Mouse (Mus musculus) liver, embryonic 13.5 days (tissue): ENCODE measurements at regions not wholly inside any gene's neighbourhood (a gene's known extent, or its start where the extent isn't known, plus 50 kb on each side); places are given as distances from the start of the nearest gene placed in this dataset.

Experiments used
- ATAC-seq: fragments of 200-750 bp; cut with Nextera tagmentation; 2 replicates; pipeline ENCODE4 v1.8.0; 2017; ENCODE audit warnings: low read depth, mild to moderate bottlenecking, moderate number of reproducible peaks, moderate library complexity
- DNase-seq: peaks from one replicate; pipeline ENCODE4 v3.0.0; 2022
- H3K27ac ChIP-seq: fragments of 300-500 bp; sonication (generic); 2 replicates; pipeline ENCODE4 v1.5.1; 2015; ENCODE audit warnings: moderate library complexity, mild to moderate bottlenecking, inconsistent platforms
- H3K27me3 ChIP-seq: fragments of 300-500 bp; sonication (generic); 2 replicates; pipeline ENCODE4 v1.6.1; 2015; ENCODE audit warnings: mild to moderate bottlenecking, inconsistent platforms
- H3K36me3 ChIP-seq: fragments of 300-500 bp; sonication (generic); 2 replicates; pipeline ENCODE4 v1.6.1; 2015; ENCODE audit warnings: mild to moderate bottlenecking, inconsistent platforms
- H3K4me1 ChIP-seq: fragments of 300-500 bp; sonication (generic); replicated peaks from 2 replicates; pipeline ENCODE4 v1.6.1; 2015; ENCODE audit warnings: inconsistent platforms
- H3K4me2 ChIP-seq: fragments of 300-500 bp; sonication (generic); 2 replicates; pipeline ENCODE4 v1.6.1; 2015; ENCODE audit warnings: inconsistent platforms, mild to moderate bottlenecking, moderate library complexity
- H3K4me3 ChIP-seq: fragments of 300-500 bp; sonication (generic); replicated peaks from 2 replicates; pipeline ENCODE4 v1.5.1; 2015; ENCODE audit warnings: mild to moderate bottlenecking, inconsistent platforms
- H3K9ac ChIP-seq: fragments of 300-500 bp; sonication (generic); 2 replicates; pipeline ENCODE4 v1.6.1; 2015; ENCODE audit warnings: mild to moderate bottlenecking, inconsistent platforms
- H3K9me3 ChIP-seq: fragments of 300-500 bp; sonication (generic); replicated peaks from 2 replicates; pipeline ENCODE4 v1.6.1; 2016; ENCODE audit warnings: inconsistent platforms
- WGBS: fragments of 180-500 bp; shearing (Covaris S2); methylation state at CpG from one replicate; pipeline ENCODE4 v1.1.7; 2015; ENCODE audit not compliant: insufficient replicate concordance; 5-methylcytosine and 5-hydroxymethylcytosine counted together

GRCm38 (mm10) chr12:110207246-110207852, 71.5 kb upstream of the Dio3 start:
- Histone ChIP-seq H3K4me3 (no peak overlapping the region), H3K4me1 (peaks cover 15% of the 10 kb centered on the region), H3K36me3 (no peaks in the 10 kb centered on the region), H3K27ac (no peak overlapping the region), H3K9me3 (no peaks in the 10 kb centered on the region), H3K9ac (no peak overlapping the region), H3K27me3 (no peaks in the 10 kb centered on the region), H3K4me2 (no peak overlapping the region)
- 46% methylated on average over 9 of the region's 9 CpGs for WGBS
- DNase-seq: no peak
- no peak for ATAC-seq

GRCm38 (mm10) chr12:110212716-110213115, 66.2 kb upstream of the Dio3 start:
- DNase-seq: no peak
- no peak for ATAC-seq
- WGBS: 49% methylated on average over 4 of the region's 4 CpGs
- Histone ChIP-seq H3K9me3 (no peaks in the 10 kb centered on the region), H3K4me1 (no peaks in the 10 kb centered on the region), H3K27me3 (no peaks in the 10 kb centered on the region), H3K36me3 (no peaks in the 10 kb centered on the region), H3K9ac (no peak overlapping the region), H3K27ac (no peak overlapping the region), H3K4me2 (no peak overlapping the region), H3K4me3 (no peak overlapping the region)

- no peaks in the 10 kb centered on the region for H3K9me3 ChIP-seq
- no peak for DNase-seq
- 24% methylated on average over 8 of the region's 8 CpGs for WGBS
Observed at GRCm38 (mm10) chr12:110214833-110215232, 64.0 kb upstream of the Dio3 start.

GRCm38 (mm10) chr12:110215311-110215710, 63.6 kb upstream of the Dio3 start:
- ATAC-seq: no peak
- DNase-seq: no peak
- H3K27ac ChIP-seq: no peak overlapping the region

More at GRCm38 (mm10) chr12:110214833-110215232, 64.0 kb upstream of the Dio3 start:
- Histone ChIP-seq H3K4me1 (no peaks in the 10 kb centered on the region), H3K27ac (no peak overlapping the region), H3K36me3 (no peaks in the 10 kb centered on the region), H3K4me2 (no peak overlapping the region), H3K4me3 (no peak overlapping the region), H3K9ac (no peak overlapping the region), H3K27me3 (no peaks in the 10 kb centered on the region)
- ATAC-seq: no peak

GRCm38 (mm10) chr12:110219750-110220149, 59.1 kb upstream of the Dio3 start:
- peak overlapping the region; percentile 77 for H3K27ac ChIP-seq

More at GRCm38 (mm10) chr12:110215311-110215710, 63.6 kb upstream of the Dio3 start:
- no peak overlapping the region for H3K4me2 ChIP-seq
- H3K27me3 ChIP-seq: no peaks in the 10 kb centered on the region
- no peak overlapping the region for H3K4me3 ChIP-seq
- no peak overlapping the region for H3K9ac ChIP-seq
- 0 out of 2 replicates have a peak, but pooled peaks cover 2% of the 10 kb centered on the region for H3K4me1 ChIP-seq
- H3K36me3 ChIP-seq: no peaks in the 10 kb centered on the region
- WGBS: 53% methylated on average over 6 of the region's 6 CpGs
- H3K9me3 ChIP-seq: no peaks in the 10 kb centered on the region

GRCm38 (mm10) chr12:110220516-110220915, 58.4 kb upstream of the Dio3 start:
- no peaks in the 10 kb centered on the region for H3K9me3 ChIP-seq
- H3K4me2 ChIP-seq: 0 out of 2 replicates have a peak overlapping the region, but pooled peaks have one; percentile 24
- no peak overlapping the region for H3K9ac ChIP-seq
- no peak for DNase-seq
- WGBS: 47% methylated on average over 8 of the region's 8 CpGs
- H3K4me3 ChIP-seq: no peak overlapping the region
- H3K36me3 ChIP-seq: no peaks in the 10 kb centered on the region
- no peaks in the 10 kb centered on the region for H3K27me3 ChIP-seq
- H3K27ac ChIP-seq: peak overlapping the region; percentile 77
- peak; percentile 70 for ATAC-seq
- H3K4me1 ChIP-seq: peaks cover 2% of the 10 kb centered on the region; the same call in 1 of the 2 replicates

More at GRCm38 (mm10) chr12:110219750-110220149, 59.1 kb upstream of the Dio3 start:
- Histone ChIP-seq H3K4me3 (no peak overlapping the region), H3K9me3 (no peaks in the 10 kb centered on the region), H3K36me3 (no peaks in the 10 kb centered on the region), H3K9ac (no peak overlapping the region), H3K27me3 (no peaks in the 10 kb centered on the region), H3K4me1 (peaks cover 2% of the 10 kb centered on the region; the same call in 1 of the 2 replicates), H3K4me2 (no peak overlapping the region)
- DNase-seq: no peak
- ATAC-seq: no peak
- 53% methylated on average over 8 of the region's 8 CpGs for WGBS

- Histone ChIP-seq H3K27ac (peak overlapping the region; percentile 34; the same call in 1 of the 2 replicates), H3K36me3 (no peaks in the 10 kb centered on the region), H3K4me2 (no peak overlapping the region), H3K4me3 (no peak overlapping the region), H3K4me1 (peaks cover 2% of the 10 kb centered on the region; the same call in 1 of the 2 replicates), H3K9ac (no peak overlapping the region), H3K9me3 (no peaks in the 10 kb centered on the region), H3K27me3 (no peaks in the 10 kb centered on the region)
- ATAC-seq (peak; percentile 49), DNase-seq (no peak)
- 35% methylated on average over 4 of the region's 4 CpGs for WGBS
Observed at GRCm38 (mm10) chr12:110221184-110221583, 57.7 kb upstream of the Dio3 start.

GRCm38 (mm10) chr12:110221679-110222078, 57.2 kb upstream of the Dio3 start:
- Histone ChIP-seq H3K27me3 (no peaks in the 10 kb centered on the region), H3K4me1 (peaks cover 2% of the 10 kb centered on the region; the same call in 1 of the 2 replicates), H3K9ac (no peak overlapping the region), H3K27ac (no peak overlapping the region), H3K36me3 (no peaks in the 10 kb centered on the region), H3K4me2 (no peak overlapping the region), H3K9me3 (no peaks in the 10 kb centered on the region), H3K4me3 (no peak overlapping the region)
- ATAC-seq (no peak), DNase-seq (no peak)
- WGBS: 45% methylated on average over 3 of the region's 3 CpGs

GRCm38 (mm10) chr12:110224250-110224649, 54.6 kb upstream of the Dio3 start:
- Histone ChIP-seq H3K4me3 (no peak overlapping the region), H3K9ac (no peak overlapping the region), H3K4me2 (no peak overlapping the region), H3K36me3 (no peaks in the 10 kb centered on the region), H3K9me3 (no peaks in the 10 kb centered on the region), H3K27me3 (no peaks in the 10 kb centered on the region), H3K27ac (no peak overlapping the region), H3K4me1 (peaks cover 2% of the 10 kb centered on the region; the same call in 1 of the 2 replicates)
- no peak for DNase-seq
- whole genome bisulfite sequencing: 59% methylated on average over 7 of the region's 7 CpGs
- no peak for ATAC-seq

GRCm38 (mm10) chr12:110228011-110228411, 50.9 kb upstream of the Dio3 start:
- ATAC-seq (no peak), DNase-seq (no peak)
- Histone ChIP-seq H3K4me2 (no peak overlapping the region), H3K36me3 (no peaks in the 10 kb centered on the region), H3K9me3 (no peaks in the 10 kb centered on the region), H3K27me3 (no peaks in the 10 kb centered on the region), H3K4me3 (no peak overlapping the region), H3K27ac (no peak overlapping the region), H3K4me1 (peaks cover 5% of the 10 kb centered on the region), H3K9ac (no peak overlapping the region)
- WGBS: 64% methylated on average over 12 of the region's 12 CpGs
